24 mouse cellular contexts compared by ENCODE assay signal in genomic region chr12:25407301-25407700, GRCm38 (mm10).
"Had no signal": no experiment of that assay in that cellular context is flagged by ENCODE, and none has a peak within 500 bp of the region (broad histone marks: within the 10 kb centered on the region; RNA-seq: fewer than 3 reads in every experiment).

No protein-coding gene starts in this region.

- H3K27me3 ChIP-seq: forebrain, embryonic 15.5 days; heart, embryonic 12.5 days; hindbrain, embryonic 12.5 days; limb, embryonic 12.5 days had no signal

- H3K4me3 ChIP-seq: forebrain, embryonic 15.5 days; gastrocnemius, adult 2 months; heart, adult 2 months; heart, embryonic 10.5 days; heart, embryonic 12.5 days; hindbrain, embryonic 10.5 days; hindbrain, embryonic 12.5 days; layer of hippocampus, adult 2 months; limb, embryonic 12.5 days had no signal

- H3K9me3 ChIP-seq: forebrain, embryonic 15.5 days had no signal

- H3K4me1 ChIP-seq: forebrain, embryonic 15.5 days; heart, embryonic 10.5 days; heart, embryonic 12.5 days; hindbrain, embryonic 10.5 days; hindbrain, embryonic 12.5 days had no signal

- H3K4me2 ChIP-seq: forebrain, embryonic 15.5 days; heart, embryonic 12.5 days; hindbrain, embryonic 12.5 days; hindbrain, embryonic 14.5 days; limb, embryonic 12.5 days had no signal

- DNase-seq: forebrain, postnatal 0 days; gastrocnemius, adult 2 months; gastrocnemius, postnatal 10 days; gastrocnemius, postnatal 25 days; heart, adult 2 months; heart, postnatal 10 days; heart, postnatal 4 days; kidney, adult 18-20 months; kidney, adult 8-10 months; kidney, postnatal 10 days; kidney, postnatal 25 days; kidney, postnatal 4 days; left cerebral cortex, postnatal 4 days; liver had no signal

- H3K27ac ChIP-seq: forebrain, embryonic 15.5 days; gastrocnemius, adult 2 months; heart, adult 2 months; heart, embryonic 10.5 days; hindbrain, embryonic 10.5 days; hindbrain, embryonic 12.5 days; hindbrain, embryonic 14.5 days; layer of hippocampus, adult 2 months; limb, embryonic 12.5 days had no signal

- H3K36me3 ChIP-seq: forebrain, embryonic 15.5 days; heart, embryonic 12.5 days; hindbrain, embryonic 12.5 days; limb, embryonic 12.5 days had no signal

- ATAC-seq: forebrain, embryonic 15.5 days; forebrain, postnatal 0 days; hindbrain, embryonic 16.5 days; intestine, postnatal 0 days had no signal

- H3K9ac ChIP-seq: forebrain, embryonic 15.5 days; forebrain, postnatal 0 days; heart, embryonic 12.5 days; hindbrain, embryonic 12.5 days; hindbrain, embryonic 14.5 days; limb, embryonic 12.5 days had no signal
